Mouse (Mus musculus) spleen, adult 2 months (tissue): ENCODE data around the gene Calm3.

Experiments used
- CTCF ChIP-seq: fragments of 200-500 bp; IDR thresholded peaks from 2 replicates; pipeline ENCODE4 v1.5.1; 2011; ENCODE audit warnings: mild to moderate bottlenecking, inconsistent platforms; ENCODE audit not compliant: insufficient read depth, insufficient read length, insufficient replicate concordance; ENCODE audit errors: extremely low read depth
- POLR2A ChIP-seq: fragments of 200-500 bp; IDR thresholded peaks from 2 replicates; pipeline ENCODE4 v1.6.1; 2011; ENCODE audit warnings: low read depth, low read length, inconsistent platforms

DNA sequence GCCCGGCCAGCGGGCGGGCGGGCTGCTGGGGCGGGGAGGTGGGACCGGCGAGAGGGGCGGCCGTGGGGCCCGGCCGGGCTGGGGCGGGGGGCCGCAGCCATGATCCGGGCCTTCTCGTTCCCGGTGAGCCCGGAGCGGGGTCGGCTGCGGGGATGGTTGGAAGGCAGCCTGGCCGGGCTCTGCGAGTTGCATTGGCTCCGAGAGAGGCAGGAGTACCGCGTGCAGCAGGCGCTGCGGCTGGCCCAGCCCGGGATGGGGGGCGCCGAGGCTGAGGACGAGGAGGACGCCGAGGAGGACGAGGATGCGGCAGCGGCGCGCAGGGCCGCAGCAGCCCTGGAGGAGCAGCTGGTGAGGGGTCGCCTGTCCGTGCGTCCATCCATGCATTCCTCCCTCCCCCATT is 48.6 kb downstream of the Calm3 start:
- TF ChIP-seq CTCF (no peak), POLR2A (no peak)
